Mouse (Mus musculus): Measurements from ENCODE around the gene Pla2g4b.

DNA sequence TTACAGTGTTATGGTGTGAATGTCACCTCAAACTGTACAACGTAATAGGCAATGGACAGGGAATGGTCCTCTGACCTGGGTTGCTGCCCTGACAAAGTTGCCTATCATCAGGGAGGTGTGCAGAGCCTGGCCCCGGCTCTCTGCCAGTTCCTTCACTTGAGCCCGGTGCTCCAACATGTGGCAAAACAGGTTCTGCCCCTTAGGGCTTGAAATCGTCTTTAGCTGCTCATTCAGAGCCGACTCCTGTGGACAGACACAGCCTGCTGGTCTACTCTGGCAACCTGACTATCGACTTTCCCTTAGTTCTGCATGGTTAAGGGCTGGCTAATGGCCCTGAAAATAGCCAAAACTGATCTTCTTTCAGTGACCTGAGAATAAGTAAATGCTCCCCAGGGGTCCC, 27.0 kb downstream of the Pla2g4b start:
- TF ChIP-seq ZNF384 (IDR thresholded peaks at IDR 0.05; ENCODE audit: low read depth, low read length) (no peak), MAFK (IDR thresholded peaks at IDR 0.05; ENCODE audit: insufficient read depth, low read depth, low read length) (no peak), ZC3H11A (IDR thresholded peaks at IDR 0.05; ENCODE audit: borderline replicate concordance, low read depth, low read length) (no peak)

Measured in ES-E14 (cell line).